Mouse (Mus musculus): ENCODE measurements around the gene Glt1d1. TPM values are rescaled to one million over a fixed set of nuclear protein-coding genes. Genes with fewer than 3 reads are reported as not detected.

Gene Glt1d1
- polyA plus RNA-seq, 1 experiment from 2014 or later, result 0.40 TPM

DNA sequence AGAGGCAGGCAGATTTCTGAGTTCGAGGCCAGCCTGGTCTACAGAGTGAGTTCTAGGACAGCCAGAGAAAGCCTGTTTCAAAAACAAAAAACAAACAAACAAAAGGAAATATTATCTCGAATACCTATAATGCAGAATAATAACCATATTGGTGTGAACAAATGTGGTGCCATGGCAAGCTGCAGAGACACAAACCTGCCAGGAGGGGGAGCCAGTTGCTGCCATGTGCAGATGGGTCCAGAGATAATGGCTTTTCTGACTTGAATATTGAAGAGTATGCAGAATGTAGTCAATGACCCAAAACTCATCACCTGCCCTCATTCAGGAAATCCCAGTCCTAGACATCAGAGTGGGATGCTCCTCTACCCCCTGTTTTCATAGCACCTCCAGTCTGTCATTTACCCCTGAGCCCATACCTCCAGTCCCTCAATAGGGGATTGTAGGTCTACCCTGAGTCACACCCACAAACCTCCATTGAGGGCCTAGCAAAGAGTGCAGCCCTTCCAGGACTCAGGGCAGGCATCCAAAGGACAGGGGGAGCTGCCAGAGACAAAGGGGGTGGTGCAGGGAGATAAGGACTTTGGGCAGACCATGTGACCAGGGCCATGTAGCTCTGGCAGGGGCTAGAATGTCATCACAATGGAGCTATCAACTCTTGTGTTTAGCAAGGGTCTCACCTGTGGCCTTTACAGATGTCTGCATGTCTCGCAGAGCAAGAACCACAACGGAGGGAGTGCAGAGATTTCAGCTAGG is 124.8 kb downstream of the Glt1d1 start:
- TF ChIP-seq EP300 (optimal IDR thresholded peaks at IDR 0.05), result no peak
- TF ChIP-seq CTCF (IDR thresholded peaks at IDR 0.05; ENCODE audit: low read depth), result peak; percentile 43
- no peaks in the 10 kb centered on the region for H3K36me3 ChIP-seq (ENCODE audit: control insufficient read depth, insufficient read depth, low read length)
- H3K27ac ChIP-seq (replicated peaks), result no peak overlapping the region
- no peak overlapping the region for H3K4me2 ChIP-seq (replicated peaks; ENCODE audit: low read depth)
- no peak overlapping the region for H3K4me3 ChIP-seq (ENCODE audit: low read depth, low read length)
- peak; percentile 8 for DNase-seq (ENCODE audit: low spot score)
- 79% methylated on average over 4 of the region's 4 CpGs for WGBS
- H3K9me3 ChIP-seq (ENCODE audit: control insufficient read depth, low read length), result no peaks in the 10 kb centered on the region
- ATAC-seq (ENCODE audit: low FRiP score, low TSS enrichment), result no peak
- H3K9ac ChIP-seq (ENCODE audit: low read length), result no peak overlapping the region
- H3K27me3 ChIP-seq (ENCODE audit: control insufficient read depth, insufficient read depth, low read length), result no peaks in the 10 kb centered on the region
- H3K4me1 ChIP-seq (replicated peaks; ENCODE audit: control insufficient read depth, insufficient read depth), result no peaks in the 10 kb centered on the region

GRCm38 (mm10) chr5:127758576-127758975 is 126.5 kb downstream of the Glt1d1 start:
- Histone ChIP-seq H3K27ac (replicated peaks) (no peak overlapping the region), H3K4me1 (replicated peaks; ENCODE audit: control insufficient read depth, insufficient read depth) (no peaks in the 10 kb centered on the region), H3K9me3 (ENCODE audit: control insufficient read depth, low read length) (no peaks in the 10 kb centered on the region), H3K27me3 (ENCODE audit: control insufficient read depth, insufficient read depth, low read length) (no peaks in the 10 kb centered on the region), H3K9ac (ENCODE audit: low read length) (no peak overlapping the region), H3K4me2 (replicated peaks; ENCODE audit: low read depth) (no peak overlapping the region), H3K4me3 (ENCODE audit: low read depth, low read length) (no peak overlapping the region), H3K36me3 (ENCODE audit: control insufficient read depth, insufficient read depth, low read length) (no peaks in the 10 kb centered on the region)
- WGBS, result 81% methylated on average over 4 of the region's 4 CpGs
- ATAC-seq (ENCODE audit: low FRiP score, low TSS enrichment) (no peak), DNase-seq (ENCODE audit: low spot score) (no peak)
- TF ChIP-seq EP300 (optimal IDR thresholded peaks at IDR 0.05) (no peak), CTCF (IDR thresholded peaks at IDR 0.05; ENCODE audit: low read depth) (no peak)

Other genes starting within 250 kb of the Glt1d1 start
- gene Slc15a4, start 635 bp downstream of the Glt1d1 start, polyA plus RNA-seq (2015; fragmentation: Nextera tagmentation; extraction: Ambion mirVana), result 10.6 and 11.0 TPM in 2 replicates